Mouse (Mus musculus) liver, embryonic 12.5 days (tissue): ENCODE measurements around the gene Fads2. TPM values are rescaled to one million over a fixed set of nuclear protein-coding genes. Genes with fewer than 3 reads are reported as not detected.

ENCODE experiments used
- ATAC-seq: fragments of 200-750 bp; cut with Nextera tagmentation; 2 replicates; pipeline ENCODE4 v1.8.0; 2017; ENCODE audit warnings: moderate number of reproducible peaks, mild to moderate bottlenecking, moderate library complexity
- H3K27ac ChIP-seq: fragments of 300-500 bp; sonication (generic); 2 replicates; pipeline ENCODE4 v1.5.1; 2016; ENCODE audit warnings: mild to moderate bottlenecking
- H3K27me3 ChIP-seq: fragments of 300-500 bp; sonication (generic); replicated peaks from 2 replicates; pipeline ENCODE4 v1.6.1; 2016; ENCODE audit warnings: mild to moderate bottlenecking, moderate library complexity
- H3K36me3 ChIP-seq: fragments of 300-500 bp; sonication (generic); 2 replicates; pipeline ENCODE4 v1.6.1; 2016; ENCODE audit warnings: mild to moderate bottlenecking, moderate library complexity
- H3K4me1 ChIP-seq: fragments of 300-500 bp; sonication (generic); 2 replicates; pipeline ENCODE4 v1.6.1; 2016
- H3K4me2 ChIP-seq: fragments of 300-500 bp; sonication (generic); 2 replicates; pipeline ENCODE4 v1.6.1; 2016; ENCODE audit warnings: mild to moderate bottlenecking, moderate library complexity
- H3K4me3 ChIP-seq: fragments of 300-500 bp; sonication (generic); 2 replicates; pipeline ENCODE4 v1.5.1; 2016; ENCODE audit warnings: mild to moderate bottlenecking, moderate library complexity
- H3K9ac ChIP-seq: fragments of 300-500 bp; sonication (generic); 2 replicates; pipeline ENCODE4 v1.6.1; 2016; ENCODE audit warnings: mild to moderate bottlenecking, moderate library complexity
- H3K9me3 ChIP-seq: fragments of 300-500 bp; sonication (generic); replicated peaks from 2 replicates; pipeline ENCODE4 v1.6.1; 2016; ENCODE audit warnings: mild to moderate bottlenecking, moderate library complexity
- WGBS: fragments of 180-500 bp; shearing (Covaris S2); methylation state at CpG from one replicate; pipeline ENCODE4 v1.1.7; 2016; ENCODE audit not compliant: insufficient replicate concordance; 5-methylcytosine and 5-hydroxymethylcytosine counted together
- polyA plus RNA-seq: library from polyadenylated mRNA; unstranded; fragments of >200 nt; fragmentation: Nextera tagmentation; extraction: Ambion mirVana; gene quantifications from 2 replicates; pipeline ENCODE4 v1.2.1, GENCODE M21; 2016

The Fads2 gene
- polyA plus RNA-seq, 1 experiment from 2014 or later: 88.4 TPM

- H3K9me3 ChIP-seq: no peaks in the 10 kb centered on the region
- no peak overlapping the region for H3K27ac ChIP-seq
- no peak overlapping the region for H3K9ac ChIP-seq
- ATAC-seq: no peak
- no peak overlapping the region for H3K4me3 ChIP-seq
- no peak overlapping the region for H3K4me2 ChIP-seq
- H3K27me3 ChIP-seq: peaks cover 9% of the 10 kb centered on the region; the same call in 1 of the 2 replicates
- WGBS: 30% methylated on average over 3 of the region's 3 CpGs
- peaks cover 60% of the 10 kb centered on the region for H3K4me1 ChIP-seq
- no peaks in the 10 kb centered on the region for H3K36me3 ChIP-seq
Measured at GRCm38 (mm10) chr19:10046983-10047382, 54.6 kb downstream of the Fads2 start.

- Histone ChIP-seq H3K27ac (no peak overlapping the region), H3K9ac (no peak overlapping the region), H3K9me3 (no peaks in the 10 kb centered on the region), H3K27me3 (peaks cover 15% of the 10 kb centered on the region), H3K4me3 (no peak overlapping the region), H3K4me2 (no peak overlapping the region), H3K36me3 (no peaks in the 10 kb centered on the region), H3K4me1 (peaks cover 66% of the 10 kb centered on the region)
- WGBS: 61% methylated on average over 4 of the region's 4 CpGs
- ATAC-seq: no peak
Measured at GRCm38 (mm10) chr19:10046346-10046745, 55.2 kb downstream of the Fads2 start.

- peaks cover 21% of the 10 kb centered on the region for H3K27me3 ChIP-seq
- no peaks in the 10 kb centered on the region for H3K9me3 ChIP-seq
- H3K4me3 ChIP-seq: no peak overlapping the region
- 37% methylated on average over 2 of the region's 2 CpGs for WGBS
- no peak for ATAC-seq
- 0 out of 2 replicates have a peak overlapping the region, but pooled peaks have one; percentile 9 for H3K27ac ChIP-seq
- H3K4me2 ChIP-seq: no peak overlapping the region
- no peaks in the 10 kb centered on the region for H3K36me3 ChIP-seq
- no peak overlapping the region for H3K9ac ChIP-seq
- peaks cover 73% of the 10 kb centered on the region for H3K4me1 ChIP-seq
Measured at GRCm38 (mm10) chr19:10045707-10046106, 55.8 kb downstream of the Fads2 start.

- Histone ChIP-seq H3K4me1 (peaks cover 70% of the 10 kb centered on the region), H3K27me3 (peaks cover 20% of the 10 kb centered on the region), H3K27ac (no peak overlapping the region), H3K4me2 (no peak overlapping the region), H3K4me3 (no peak overlapping the region), H3K36me3 (peaks cover 2% of the 10 kb centered on the region; the same call in 1 of the 2 replicates), H3K9me3 (no peaks in the 10 kb centered on the region), H3K9ac (no peak overlapping the region)
- no peak for ATAC-seq
Measured at GRCm38 (mm10) chr19:10043643-10044042, 57.9 kb downstream of the Fads2 start.

GRCm38 (mm10) chr19:10042816-10043215 lies 58.7 kb downstream of the Fads2 start:
- WGBS: 80% methylated on average over 4 of the region's 4 CpGs
- no peak overlapping the region for H3K9ac ChIP-seq
- no peak overlapping the region for H3K27ac ChIP-seq

GRCm38 (mm10) chr19:10042232-10042631 lies 59.3 kb downstream of the Fads2 start:
- H3K9ac ChIP-seq: peak overlapping the region; percentile 60
- 50% methylated on average over 6 of the region's 6 CpGs for WGBS
- peaks cover 72% of the 10 kb centered on the region for H3K4me1 ChIP-seq
- peak overlapping the region; percentile 88 for H3K4me2 ChIP-seq
- H3K4me3 ChIP-seq: peak overlapping the region; percentile 58
- H3K9me3 ChIP-seq: no peaks in the 10 kb centered on the region
- peaks cover 17% of the 10 kb centered on the region for H3K27me3 ChIP-seq
- no peak overlapping the region for H3K27ac ChIP-seq
- no peak for ATAC-seq
- H3K36me3 ChIP-seq: peaks cover 14% of the 10 kb centered on the region

More at GRCm38 (mm10) chr19:10042816-10043215, 58.7 kb downstream of the Fads2 start:
- Histone ChIP-seq H3K9me3 (no peaks in the 10 kb centered on the region), H3K27me3 (peaks cover 17% of the 10 kb centered on the region), H3K36me3 (peaks cover 8% of the 10 kb centered on the region), H3K4me3 (no peak overlapping the region), H3K4me2 (peak overlapping the region; percentile 88), H3K4me1 (peaks cover 73% of the 10 kb centered on the region)
- no peak for ATAC-seq

- H3K36me3 ChIP-seq: peaks cover 20% of the 10 kb centered on the region
- peak; percentile 82 for ATAC-seq
- H3K4me2 ChIP-seq: peak within 1 kb of the TSS; percentile 88
- peaks cover 17% of the 10 kb centered on the region for H3K27me3 ChIP-seq
- H3K27ac ChIP-seq: peak within 1 kb of the TSS; percentile 11; the same call in 1 of the 2 replicates
- peak within 1 kb of the TSS; percentile 58 for H3K4me3 ChIP-seq
- H3K9ac ChIP-seq: peak within 1 kb of the TSS; percentile 60
- under 1% methylated on average over 68 of the region's 69 CpGs for WGBS
- H3K4me1 ChIP-seq: peaks cover 72% of the 10 kb centered on the region
- no peaks in the 10 kb centered on the region for H3K9me3 ChIP-seq
Measured at GRCm38 (mm10) chr19:10041388-10042148, 60.0 kb downstream of the Fads2 start, which contains the start of gene Fads3. TSS of gene Fads3 (plus strand) at chr19:10041569.

GRCm38 (mm10) chr19:10040866-10041387 lies 60.6 kb downstream of the Fads2 start:
- Histone ChIP-seq H3K36me3 (peaks cover 27% of the 10 kb centered on the region), H3K4me1 (peaks cover 71% of the 10 kb centered on the region), H3K4me3 (peak overlapping the region; percentile 58), H3K9ac (peak overlapping the region; percentile 60), H3K27ac (peak overlapping the region; percentile 11; the same call in 1 of the 2 replicates), H3K27me3 (peaks cover 17% of the 10 kb centered on the region), H3K4me2 (peak overlapping the region; percentile 88), H3K9me3 (no peaks in the 10 kb centered on the region)
- peak; percentile 3; the same call in 1 of the 2 replicates for ATAC-seq
- WGBS: 9% methylated on average over 20 of the region's 20 CpGs

- H3K27me3 ChIP-seq: peaks cover 17% of the 10 kb centered on the region
- no peak overlapping the region for H3K4me3 ChIP-seq
- ATAC-seq: no peak
- no peak overlapping the region for H3K27ac ChIP-seq
- no peaks in the 10 kb centered on the region for H3K9me3 ChIP-seq
- H3K9ac ChIP-seq: no peak overlapping the region
- H3K36me3 ChIP-seq: peaks cover 40% of the 10 kb centered on the region
- peaks cover 71% of the 10 kb centered on the region for H3K4me1 ChIP-seq
- no peak overlapping the region for H3K4me2 ChIP-seq
- WGBS: 69% methylated on average over 2 of the region's 2 CpGs
Measured at GRCm38 (mm10) chr19:10039615-10040014, 61.9 kb downstream of the Fads2 start.

GRCm38 (mm10) chr19:10038910-10039309 lies 62.6 kb downstream of the Fads2 start:
- peaks cover 47% of the 10 kb centered on the region for H3K36me3 ChIP-seq
- H3K4me3 ChIP-seq: no peak overlapping the region
- no peaks in the 10 kb centered on the region for H3K9me3 ChIP-seq
- WGBS: 53% methylated on average over 3 of the region's 3 CpGs
- no peak for ATAC-seq
- peaks cover 70% of the 10 kb centered on the region for H3K4me1 ChIP-seq
- H3K9ac ChIP-seq: no peak overlapping the region
- H3K4me2 ChIP-seq: no peak overlapping the region
- H3K27me3 ChIP-seq: peaks cover 17% of the 10 kb centered on the region
- no peak overlapping the region for H3K27ac ChIP-seq

- Histone ChIP-seq H3K27ac (no peak overlapping the region), H3K36me3 (peaks cover 52% of the 10 kb centered on the region), H3K4me3 (no peak overlapping the region), H3K9ac (no peak overlapping the region), H3K4me2 (no peak overlapping the region), H3K4me1 (peaks cover 64% of the 10 kb centered on the region), H3K27me3 (peaks cover 17% of the 10 kb centered on the region), H3K9me3 (no peaks in the 10 kb centered on the region)
- WGBS: 86% methylated on average over 3 of the region's 3 CpGs
- ATAC-seq: no peak
Measured at GRCm38 (mm10) chr19:10038364-10038763, 63.2 kb downstream of the Fads2 start.

GRCm38 (mm10) chr19:10037534-10037933 lies 64.0 kb downstream of the Fads2 start:
- 72% methylated on average over 2 of the region's 2 CpGs for WGBS

More at GRCm38 (mm10) chr19:10037534-10037933, 64.0 kb downstream of the Fads2 start:
- H3K4me2 ChIP-seq: no peak overlapping the region
- no peak overlapping the region for H3K4me3 ChIP-seq
- peaks cover 17% of the 10 kb centered on the region for H3K27me3 ChIP-seq
- ATAC-seq: no peak
- no peaks in the 10 kb centered on the region for H3K9me3 ChIP-seq
- no peak overlapping the region for H3K9ac ChIP-seq
- peaks cover 61% of the 10 kb centered on the region for H3K36me3 ChIP-seq
- H3K27ac ChIP-seq: no peak overlapping the region
- H3K4me1 ChIP-seq: peaks cover 56% of the 10 kb centered on the region
